Mouse (Mus musculus): Measurements from ENCODE around the gene Clp1. TPM values are rescaled to one million over a fixed set of nuclear protein-coding genes. Genes with fewer than 3 reads are reported as not detected.

The Clp1 gene
- total and polyA plus RNA-seq, 3 experiments = 27.1 to 29.8 TPM; not detected in 1

DNA sequence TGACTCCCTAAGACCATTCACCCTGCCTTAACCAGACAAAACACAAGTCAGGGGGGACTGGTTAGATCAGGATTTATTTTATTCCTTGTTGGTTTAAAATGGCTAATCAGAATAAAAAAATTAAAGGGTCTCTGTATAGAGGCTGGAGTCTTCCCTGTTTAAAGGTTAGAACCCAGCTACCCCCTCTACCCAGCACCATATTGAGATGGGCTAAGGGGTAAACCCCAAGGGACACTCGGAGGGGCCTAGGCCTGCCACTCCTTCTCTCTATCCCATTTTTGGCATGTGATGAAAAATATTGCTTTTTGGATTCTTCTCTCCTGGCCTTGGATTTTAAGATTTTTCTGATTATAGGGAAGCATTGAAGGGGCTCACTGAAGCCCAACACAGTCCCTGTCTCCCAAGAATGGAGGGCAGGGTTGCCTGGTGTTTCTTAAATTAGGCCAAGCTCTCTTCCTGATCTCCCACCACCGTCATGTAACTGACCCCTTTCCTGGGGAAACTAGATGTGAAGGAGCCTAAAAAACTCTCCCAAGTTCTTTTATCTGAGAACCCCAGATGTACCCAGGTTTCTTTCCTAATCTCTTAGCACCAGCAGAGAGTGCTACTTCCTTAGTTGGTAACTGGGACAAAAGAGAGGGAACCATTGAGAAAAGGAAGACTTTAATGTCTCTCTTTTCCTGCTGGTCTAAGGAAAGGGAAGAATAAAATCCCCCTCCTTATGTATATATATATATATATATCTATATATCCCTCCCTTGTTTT lies 38.9 kb downstream of the Clp1 start (continued):
- TF ChIP-seq UBTF (IDR thresholded peaks at IDR 0.05; ENCODE audit: borderline replicate concordance, insufficient read depth, low read depth, low read length) (no peak), TCF12 (IDR thresholded peaks at IDR 0.05; ENCODE audit: low read depth, low read length) (peak; percentile 81; the same call in 1 of the 2 replicates), JUND (IDR thresholded peaks at IDR 0.05; ENCODE audit: low read depth, low read length) (no peak), CHD2 (IDR thresholded peaks at IDR 0.05; ENCODE audit: low read length) (no peak), ELF1 (IDR thresholded peaks at IDR 0.05; ENCODE audit: low read depth, low read length) (no peak), HCFC1 (IDR thresholded peaks at IDR 0.05; ENCODE audit: low read depth, low read length) (no peak)

DNA sequence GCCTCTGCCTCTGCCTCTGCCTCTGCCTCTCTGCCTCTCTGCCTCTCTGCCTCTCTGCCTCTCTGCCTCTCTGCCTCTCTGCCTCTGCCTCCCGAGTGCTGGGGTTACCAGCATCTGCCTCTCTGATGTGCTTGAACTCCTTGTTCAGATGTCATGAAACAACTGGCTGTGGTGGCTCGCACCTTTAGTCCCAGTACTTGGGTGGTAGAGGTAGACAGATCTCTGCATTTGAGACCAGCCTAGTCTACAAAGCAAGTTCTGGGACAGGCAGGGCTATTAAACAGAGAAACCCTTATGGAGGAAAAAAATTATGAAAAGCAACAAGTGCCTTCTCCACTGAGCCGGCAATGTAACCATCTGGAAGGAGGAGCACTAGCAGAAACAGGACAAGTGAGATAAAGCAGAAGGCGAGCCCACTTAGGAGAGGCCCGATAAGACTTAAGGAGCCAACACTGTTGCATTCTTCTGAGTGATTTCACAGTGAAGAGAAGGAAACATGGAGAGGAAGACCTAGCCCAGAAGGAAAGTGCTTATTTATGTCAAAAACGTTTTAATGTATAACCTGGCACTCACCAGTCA lies 44.5 kb downstream of the Clp1 start:
- H3K4me1 ChIP-seq (ENCODE audit: control insufficient read depth in 1 of 2, insufficient read depth in 2 of 2, low read length in 2 of 2) = peaks cover 7 to 13% of the 10 kb centered on the region in 2 experiments
- peaks cover 13% of the 10 kb centered on the region for H3K79me2 ChIP-seq (ENCODE audit: control insufficient read depth, insufficient read depth, low read length, poor library complexity)
- DNase-seq (ENCODE audit: low read depth, low spot score) = peak; percentile 84
- H3K4me3 ChIP-seq (ENCODE audit: control insufficient read depth in 1 of 2, insufficient read depth in 1 of 2, low read depth in 2 of 2, low read length in 2 of 2) = peak overlapping the region; percentile 41 to 47
- peak overlapping the region; percentile 66 for H3K9ac ChIP-seq (ENCODE audit: control insufficient read depth, low read depth, low read length, poor library complexity, severe bottlenecking)
- peak overlapping the region; percentile 98 for H3K27ac ChIP-seq (ENCODE audit: control insufficient read depth, low read depth, low read length)
- no peaks in the 10 kb centered on the region for H3K27me3 ChIP-seq (ENCODE audit: control insufficient read depth in 1 of 2, insufficient read depth in 2 of 2, low read length in 2 of 2)
- H3K9me3 ChIP-seq (replicated peaks; ENCODE audit: insufficient read depth, low read length) = no peaks in the 10 kb centered on the region
- TF ChIP-seq POLR2A (IDR thresholded peaks at IDR 0.05; ENCODE audit: control insufficient read depth in 1 of 2, insufficient read depth in 1 of 2, low read depth in 1 of 2, low read length in 2 of 2, poor library complexity in 1 of 2) = 0 out of 4 replicates have a peak, but pooled peaks of 1 of the 2 experiments have one; percentile 18
- peak; percentile 74 for TF ChIP-seq TCF12 (IDR thresholded peaks at IDR 0.05; ENCODE audit: low read depth, low read length)
- peak; percentile 25; the same call in 1 of the 2 replicates for TF ChIP-seq TBP (IDR thresholded peaks at IDR 0.05; ENCODE audit: low read depth, low read length)
- TF ChIP-seq MEF2A (IDR thresholded peaks at IDR 0.05; ENCODE audit: extremely low read depth, insufficient replicate concordance, low read depth, low read length, poor library complexity, severe bottlenecking) = no peak
- no peak for TF ChIP-seq ELF1 (IDR thresholded peaks at IDR 0.05; ENCODE audit: low read depth, low read length)
- 0 out of 2 replicates have a peak, but pooled peaks have one; percentile 12 for TF ChIP-seq KAT2A (conservative IDR thresholded peaks at IDR 0.05; ENCODE audit: low read depth, low read length)
- peak; percentile 77 to 78 for TF ChIP-seq EP300 (IDR thresholded peaks at IDR 0.05; ENCODE audit: low read depth in 1 of 2, low read length in 2 of 2)
- no peak for TF ChIP-seq UBTF (IDR thresholded peaks at IDR 0.05; ENCODE audit: borderline replicate concordance, insufficient read depth, low read depth, low read length)
- TF ChIP-seq RCOR1 (IDR thresholded peaks at IDR 0.05; ENCODE audit: low read depth, low read length) = peak; percentile 44; the same call in 1 of the 2 replicates
- TF ChIP-seq RAD21 (IDR thresholded peaks at IDR 0.05; ENCODE audit: low read depth, low read length) = no peak
- no peak for TF ChIP-seq ZC3H11A (IDR thresholded peaks at IDR 0.05; ENCODE audit: low read depth, low read length)
- TF ChIP-seq TAL1 (IDR thresholded peaks at IDR 0.05; ENCODE audit: low read length) = peak; percentile 72
- no peak for TF ChIP-seq GABPA (IDR thresholded peaks at IDR 0.05; ENCODE audit: low read depth, low read length)
- peak; percentile 83 for TF ChIP-seq SIN3A (IDR thresholded peaks at IDR 0.05; ENCODE audit: low read length)
- TF ChIP-seq ETS1 (IDR thresholded peaks at IDR 0.05; ENCODE audit: low read depth, low read length) = peak; percentile 72
- TF ChIP-seq ZNF384 (IDR thresholded peaks at IDR 0.05; ENCODE audit: low read depth, low read length) = 0 out of 2 replicates have a peak, but pooled peaks have one; percentile 37
- TF ChIP-seq MAFK (IDR thresholded peaks at IDR 0.05; ENCODE audit: borderline replicate concordance, low read depth, low read length) = no peak
- TF ChIP-seq SMC3 (IDR thresholded peaks at IDR 0.05; ENCODE audit: low read depth, low read length) = peak; percentile 17; the same call in 1 of the 2 replicates
- TF ChIP-seq POLR2AphosphoS5 (IDR thresholded peaks at IDR 0.05; ENCODE audit: borderline replicate concordance, low read depth, low read length) = no peak
- TF ChIP-seq GATA1 (IDR thresholded peaks at IDR 0.05; ENCODE audit: low read depth, low read length) = peak; percentile 87
- TF ChIP-seq JUND (IDR thresholded peaks at IDR 0.05; ENCODE audit: low read depth, low read length) = no peak
- peaks cover 8 to 21% of the 10 kb centered on the region in 2 experiments for H3K36me3 ChIP-seq (ENCODE audit: control insufficient read depth in 1 of 2, insufficient read depth in 2 of 2, low read length in 2 of 2)
